Mouse (Mus musculus) heart, postnatal 0 days (tissue): Measurements from ENCODE around the gene 2310011J03Rik.

Experiments
- CTCF ChIP-seq: IDR thresholded peaks from 2 replicates; pipeline ENCODE4 v1.5.1; 2016; ENCODE audit warnings: antibody characterized with exemption, control low read depth, low read depth
- EP300 ChIP-seq: IDR thresholded peaks from 2 replicates; pipeline ENCODE4 v1.6.1; 2016; ENCODE audit warnings: antibody characterized with exemption, low read depth

- TF ChIP-seq CTCF (no peak), EP300 (no peak)
Observed at GRCm38 (mm10) chr10:80312586-80313504, 7.5 kb downstream of the 2310011J03Rik start.
